Mouse (Mus musculus): ENCODE measurements around the gene Sppl2a. TPM values are rescaled to one million over a fixed set of nuclear protein-coding genes. Genes with fewer than 3 reads are reported as not detected.

Sppl2a gene
- total and polyA plus RNA-seq, 2 experiments from 2014 or later: 30.5 to 55.3 TPM

DNA sequence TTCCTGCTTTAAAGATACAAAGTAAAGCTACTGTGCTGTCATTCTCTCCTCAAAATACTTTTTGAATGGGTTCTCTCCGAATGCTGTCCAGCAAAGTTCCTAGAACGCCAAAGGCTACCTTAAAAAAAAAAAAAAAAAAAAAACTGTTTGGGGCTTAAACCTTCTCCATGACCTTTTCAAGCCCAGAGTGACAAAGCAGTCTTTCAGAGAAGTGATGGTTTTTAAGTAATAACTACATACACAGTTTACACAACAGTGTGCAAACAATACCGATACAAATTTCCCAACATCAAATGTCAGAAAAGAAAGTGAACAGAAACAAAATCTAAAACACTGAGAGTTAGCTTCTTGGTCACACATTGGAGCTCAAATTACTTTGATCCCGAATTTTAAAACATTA, 1.3 kb downstream of the Sppl2a start:
- H3K4me3 ChIP-seq (ENCODE audit: low read depth, low read length): peak overlapping the region; percentile 70
- no peak overlapping the region; the same call in 1 of the 2 replicates for H3K9ac ChIP-seq
- ATAC-seq (no peak), DNase-seq (no peak)
- H3K36me3 ChIP-seq (ENCODE audit: insufficient read depth): peaks cover 7% of the 10 kb centered on the region
- 42% methylated on average over 4 of the region's 4 CpGs for WGBS
- peak overlapping the region; percentile 52 for H3K4me2 ChIP-seq (ENCODE audit: low read depth)
- no peaks in the 10 kb centered on the region for H3K27me3 ChIP-seq (ENCODE audit: insufficient read depth, low read length)
- H3K27ac ChIP-seq (ENCODE audit: low read depth, low read length): no peak overlapping the region
- TF ChIP-seq CTCF (IDR thresholded peaks at IDR 0.05; ENCODE audit: low read depth): no peak
- no peaks in the 10 kb centered on the region for H3K9me3 ChIP-seq (ENCODE audit: low read length)
- H3K4me1 ChIP-seq (ENCODE audit: insufficient read depth): no peaks in the 10 kb centered on the region

GRCm38 (mm10) chr2:126928681-126929080, 4.4 kb downstream of the Sppl2a start:
- Histone ChIP-seq H3K4me3 (ENCODE audit: low read depth, low read length) (no peak overlapping the region), H3K9ac (no peak overlapping the region), H3K27ac (ENCODE audit: low read depth, low read length) (no peak overlapping the region), H3K36me3 (ENCODE audit: insufficient read depth) (peaks cover 28% of the 10 kb centered on the region), H3K9me3 (ENCODE audit: low read length) (no peaks in the 10 kb centered on the region), H3K4me1 (ENCODE audit: insufficient read depth) (no peaks in the 10 kb centered on the region), H3K4me2 (ENCODE audit: low read depth) (no peak overlapping the region), H3K27me3 (ENCODE audit: insufficient read depth, low read length) (no peaks in the 10 kb centered on the region)
- ATAC-seq (no peak), DNase-seq (no peak)
- TF ChIP-seq CTCF (IDR thresholded peaks at IDR 0.05; ENCODE audit: low read depth): no peak
- 96% methylated on average over 6 of the region's 6 CpGs for WGBS

- H3K27me3 ChIP-seq (ENCODE audit: insufficient read depth, low read length): no peaks in the 10 kb centered on the region
- no peaks in the 10 kb centered on the region for H3K9me3 ChIP-seq (ENCODE audit: low read length)
- no peak overlapping the region for H3K27ac ChIP-seq (ENCODE audit: low read depth, low read length)
- WGBS: 73% methylated on average over 12 of the region's 12 CpGs
- ATAC-seq: no peak
- H3K4me1 ChIP-seq (ENCODE audit: insufficient read depth): no peaks in the 10 kb centered on the region
- H3K36me3 ChIP-seq (ENCODE audit: insufficient read depth): peaks cover 69% of the 10 kb centered on the region
- TF ChIP-seq CTCF (IDR thresholded peaks at IDR 0.05; ENCODE audit: low read depth): no peak
- DNase-seq: no peak
- no peak overlapping the region for H3K9ac ChIP-seq
- H3K4me2 ChIP-seq (ENCODE audit: low read depth): no peak overlapping the region
- H3K4me3 ChIP-seq (ENCODE audit: low read depth, low read length): no peak overlapping the region
Measured at GRCm38 (mm10) chr2:126920358-126921060, 12.5 kb downstream of the Sppl2a start.

- H3K4me1 ChIP-seq (ENCODE audit: insufficient read depth): no peaks in the 10 kb centered on the region
- H3K36me3 ChIP-seq (ENCODE audit: insufficient read depth): peaks cover 65% of the 10 kb centered on the region
- no peak for DNase-seq
- no peak overlapping the region for H3K9ac ChIP-seq
- H3K4me3 ChIP-seq (ENCODE audit: low read depth, low read length): no peak overlapping the region
- no peaks in the 10 kb centered on the region for H3K27me3 ChIP-seq (ENCODE audit: insufficient read depth, low read length)
- no peak for ATAC-seq
- no peak overlapping the region for H3K4me2 ChIP-seq (ENCODE audit: low read depth)
- WGBS: 67% methylated on average over 1 of the region's 1 CpGs
- TF ChIP-seq CTCF (IDR thresholded peaks at IDR 0.05; ENCODE audit: low read depth): no peak
- H3K9me3 ChIP-seq (ENCODE audit: low read length): no peaks in the 10 kb centered on the region
- no peak overlapping the region for H3K27ac ChIP-seq (ENCODE audit: low read depth, low read length)
Measured at GRCm38 (mm10) chr2:126916236-126916635, 16.8 kb downstream of the Sppl2a start.

DNA sequence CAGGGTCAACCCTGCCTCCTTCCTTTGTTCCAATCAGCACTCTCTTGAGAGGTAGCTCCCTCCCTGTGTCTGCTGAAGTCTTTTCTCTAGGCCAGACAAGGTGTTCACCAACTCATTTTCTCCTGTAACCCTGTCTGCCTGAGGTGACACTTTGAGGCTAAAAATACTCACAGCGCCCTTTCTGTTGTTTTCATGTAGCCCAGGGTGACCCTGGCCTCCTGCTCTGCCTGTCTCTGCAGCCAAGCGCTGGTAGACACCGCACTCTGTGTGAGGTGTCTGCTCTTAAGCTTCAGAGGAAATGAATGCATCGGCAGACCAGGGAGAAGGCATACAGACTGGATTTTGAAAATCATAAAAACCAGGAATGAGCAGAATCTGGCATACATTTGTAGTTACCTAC, 18.9 kb downstream of the Sppl2a start:
- no peaks in the 10 kb centered on the region for H3K27me3 ChIP-seq (ENCODE audit: insufficient read depth, low read length)
- no peak overlapping the region for H3K4me3 ChIP-seq (ENCODE audit: low read depth, low read length)
- ATAC-seq: no peak
- no peak overlapping the region for H3K9ac ChIP-seq
- no peak overlapping the region for H3K4me2 ChIP-seq (ENCODE audit: low read depth)
- peaks cover 54% of the 10 kb centered on the region for H3K36me3 ChIP-seq (ENCODE audit: insufficient read depth)
- no peak overlapping the region for H3K27ac ChIP-seq (ENCODE audit: low read depth, low read length)
- DNase-seq: no peak
- H3K4me1 ChIP-seq (ENCODE audit: insufficient read depth): no peaks in the 10 kb centered on the region
- no peak for TF ChIP-seq CTCF (IDR thresholded peaks at IDR 0.05; ENCODE audit: low read depth)
- 56% methylated on average over 4 of the region's 4 CpGs for WGBS
- H3K9me3 ChIP-seq (ENCODE audit: low read length): no peaks in the 10 kb centered on the region

DNA sequence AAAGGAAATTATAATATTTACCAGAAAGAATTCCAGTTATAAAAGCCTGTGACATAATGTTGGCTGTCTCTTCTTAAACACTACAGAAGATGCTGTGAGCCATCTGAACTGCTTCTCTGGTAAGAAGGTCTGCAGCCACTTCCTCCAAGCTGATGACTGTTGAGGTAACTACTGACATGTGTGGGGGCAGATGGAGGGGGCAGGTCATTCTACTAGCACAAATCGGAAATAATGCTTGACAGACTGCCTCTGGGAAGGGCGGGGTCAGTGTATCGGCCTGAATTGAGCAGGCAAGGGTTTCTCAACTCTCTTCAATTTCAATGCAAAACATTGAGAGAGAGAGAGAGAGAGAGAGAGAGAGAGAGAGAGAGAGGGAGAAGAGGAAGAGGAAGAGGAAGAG, 28.9 kb downstream of the Sppl2a start:
- no peaks in the 10 kb centered on the region for H3K4me1 ChIP-seq (ENCODE audit: insufficient read depth)
- TF ChIP-seq CTCF (IDR thresholded peaks at IDR 0.05; ENCODE audit: low read depth): no peak
- H3K27ac ChIP-seq (ENCODE audit: low read depth, low read length): no peak overlapping the region
- ATAC-seq (no peak), DNase-seq (no peak)
- no peaks in the 10 kb centered on the region for H3K9me3 ChIP-seq (ENCODE audit: low read length)
- peaks cover 20% of the 10 kb centered on the region for H3K36me3 ChIP-seq (ENCODE audit: insufficient read depth)
- H3K4me2 ChIP-seq (ENCODE audit: low read depth): no peak overlapping the region
- H3K4me3 ChIP-seq (ENCODE audit: low read depth, low read length): no peak overlapping the region
- H3K27me3 ChIP-seq (ENCODE audit: insufficient read depth, low read length): no peaks in the 10 kb centered on the region
- no peak overlapping the region for H3K9ac ChIP-seq
- 72% methylated on average over 3 of the region's 3 CpGs for WGBS

- Histone ChIP-seq H3K36me3 (ENCODE audit: insufficient read depth) (peaks cover 15% of the 10 kb centered on the region), H3K4me1 (ENCODE audit: insufficient read depth) (no peaks in the 10 kb centered on the region), H3K9ac (no peak overlapping the region), H3K27ac (ENCODE audit: low read depth, low read length) (no peak overlapping the region), H3K4me3 (ENCODE audit: low read depth, low read length) (no peak overlapping the region), H3K27me3 (ENCODE audit: insufficient read depth, low read length) (no peaks in the 10 kb centered on the region), H3K9me3 (ENCODE audit: low read length) (no peaks in the 10 kb centered on the region), H3K4me2 (ENCODE audit: low read depth) (no peak overlapping the region)
- DNase-seq (no peak), ATAC-seq (no peak)
- TF ChIP-seq CTCF (IDR thresholded peaks at IDR 0.05; ENCODE audit: low read depth): no peak
- 91% methylated on average over 9 of the region's 9 CpGs for WGBS
Measured at GRCm38 (mm10) chr2:126897511-126897910, 35.5 kb downstream of the Sppl2a start.
